8 mouse cellular contexts compared by ENCODE assay signal in the genomic region with DNA sequence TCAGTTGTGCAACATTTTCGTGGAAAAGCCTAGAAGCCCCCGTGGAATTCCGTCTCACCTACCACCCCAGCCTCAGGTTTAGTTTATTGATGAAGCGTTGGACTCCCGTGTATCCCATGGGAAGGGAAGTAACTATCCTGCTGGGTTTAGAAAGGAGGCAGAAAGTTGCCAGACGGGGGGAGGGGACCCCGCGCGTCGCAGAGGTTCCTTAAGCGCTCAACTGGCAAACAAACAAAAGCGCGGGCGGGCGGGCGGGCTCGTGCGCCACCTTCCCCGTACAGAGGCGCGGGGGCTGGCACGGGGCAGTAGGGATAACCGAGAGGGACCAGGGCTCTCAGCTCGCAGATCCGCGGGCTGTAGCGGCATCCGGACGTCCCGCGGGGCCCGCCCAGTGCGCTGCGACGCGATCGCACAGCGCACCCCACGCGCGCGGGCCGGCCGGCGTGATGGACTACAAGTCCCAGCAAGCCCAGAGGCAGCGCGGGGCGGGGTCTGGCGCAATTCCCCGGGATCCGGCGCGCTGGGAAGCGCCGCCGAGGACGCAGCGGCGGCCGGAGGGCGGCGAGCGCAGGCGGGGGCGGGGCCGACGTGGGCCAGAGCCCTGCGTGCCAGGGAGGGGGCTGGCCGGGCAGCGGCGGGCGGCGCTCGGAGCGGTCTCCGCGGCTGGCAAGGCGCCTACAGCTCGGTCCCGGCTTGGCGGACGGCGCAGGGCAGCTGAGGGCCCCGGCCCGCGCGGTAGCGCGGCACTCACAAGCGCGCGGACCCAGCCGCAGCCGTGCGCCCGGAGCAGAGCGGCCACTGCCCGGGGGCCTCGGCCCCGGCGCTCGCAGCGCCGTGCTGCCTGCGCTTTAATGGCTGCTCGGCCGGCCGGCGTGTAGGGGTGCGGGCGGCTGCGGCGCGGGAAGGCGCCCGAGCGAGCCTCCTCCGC. TPM values are rescaled to one million over a fixed set of nuclear protein-coding genes. Genes with fewer than 3 reads are reported as not detected.
DNase-seq lines count a peak whose midpoint lies in the region; ATAC-seq and TF ChIP-seq lines count a peak whose summit lies in the region.

Gene Agap1, plus strand, starts transcription at position 611 of the 928 bp plus-strand sequence.

- peak within 1 kb of the TSS; percentile 92 for H3K4me3 ChIP-seq in forebrain, embryonic 12.5 days (replicated peaks)
- peak within 1 kb of the TSS; percentile 87 for H3K4me3 ChIP-seq in heart, embryonic 16.5 days (ENCODE audit: low read length)
- H3K4me3 ChIP-seq in liver, embryonic 14.5 days (ENCODE audit: insufficient read depth in 1 of 2, low read depth in 2 of 2, low read length in 2 of 2) = peak within 1 kb of the TSS; percentile 63 to 66
- H3K4me3 ChIP-seq in neural tube, embryonic 12.5 days = peak within 1 kb of the TSS; percentile 93
- H3K4me3 ChIP-seq in stomach, postnatal 0 days (ENCODE audit: low read depth, low read length) = peak within 1 kb of the TSS; percentile 84

- TF ChIP-seq CTCF in liver, embryonic 14.5 days (IDR thresholded peaks at IDR 0.05; ENCODE audit: low read depth) = no peak
- TF ChIP-seq CTCF in stomach, postnatal 0 days (IDR thresholded peaks at IDR 0.05; ENCODE audit: low read depth) = no peak

- peak within 1 kb of the TSS; percentile 94 for H3K4me2 ChIP-seq in forebrain, embryonic 12.5 days
- peak within 1 kb of the TSS; percentile 97 for H3K4me2 ChIP-seq in heart, embryonic 16.5 days (ENCODE audit: low read depth, low read length)
- H3K4me2 ChIP-seq in liver, embryonic 14.5 days (ENCODE audit: low read depth) = peak within 1 kb of the TSS; percentile 69
- H3K4me2 ChIP-seq in neural tube, embryonic 12.5 days (replicated peaks) = peak within 1 kb of the TSS; percentile 94
- H3K4me2 ChIP-seq in stomach, postnatal 0 days (replicated peaks; ENCODE audit: low read depth) = peak within 1 kb of the TSS; percentile 94

- peaks cover 22% of the 10 kb centered on the region for H3K4me1 ChIP-seq in forebrain, embryonic 12.5 days
- peaks cover 18% of the 10 kb centered on the region for H3K4me1 ChIP-seq in heart, embryonic 16.5 days (ENCODE audit: control insufficient read depth, insufficient read depth, low read length)
- no peaks in the 10 kb centered on the region; a peak in 1 of 4 replicates for H3K4me1 ChIP-seq in liver, embryonic 14.5 days (replicated peaks; ENCODE audit: control insufficient read depth in 2 of 2, insufficient read depth in 2 of 2, low read length in 1 of 2)
- H3K4me1 ChIP-seq in neural tube, embryonic 12.5 days = peaks cover 23% of the 10 kb centered on the region
- peaks cover 6% of the 10 kb centered on the region for H3K4me1 ChIP-seq in stomach, postnatal 0 days (replicated peaks; ENCODE audit: control insufficient read depth, insufficient read depth)

- H3K9me3 ChIP-seq in forebrain, embryonic 12.5 days = peaks cover 8% of the 10 kb centered on the region; the same call in 1 of the 2 replicates
- H3K9me3 ChIP-seq in heart, embryonic 16.5 days (replicated peaks; ENCODE audit: control insufficient read depth, low read length) = peaks cover 7% of the 10 kb centered on the region; the same call in 1 of the 2 replicates
- H3K9me3 ChIP-seq in liver, embryonic 14.5 days (ENCODE audit: control insufficient read depth, low read length) = no peaks in the 10 kb centered on the region; the same call in 1 of the 2 replicates
- H3K9me3 ChIP-seq in neural tube, embryonic 12.5 days = 0 out of 2 replicates have a peak, but pooled peaks cover 6% of the 10 kb centered on the region
- no peaks in the 10 kb centered on the region for H3K9me3 ChIP-seq in stomach, postnatal 0 days (ENCODE audit: control insufficient read depth, low read length)

- WGBS in forebrain, embryonic 12.5 days = under 1% methylated on average over 95 of the region's 118 CpGs
- WGBS in heart, embryonic 16.5 days = under 1% methylated on average over 114 of the region's 118 CpGs
- WGBS in liver, embryonic 14.5 days (ENCODE audit: insufficient replicate concordance) = 1% methylated on average over 96 of the region's 118 CpGs
- WGBS in neural tube, embryonic 12.5 days = under 1% methylated on average over 110 of the region's 118 CpGs
- under 1% methylated on average over 86 of the region's 118 CpGs for WGBS in stomach, postnatal 0 days

- peaks cover 6% of the 10 kb centered on the region; the same call in 1 of the 2 replicates for H3K36me3 ChIP-seq in forebrain, embryonic 12.5 days (replicated peaks)
- H3K36me3 ChIP-seq in heart, embryonic 16.5 days (ENCODE audit: control insufficient read depth, insufficient read depth) = peaks cover 3% of the 10 kb centered on the region; the same call in 1 of the 2 replicates
- H3K36me3 ChIP-seq in liver, embryonic 14.5 days (replicated peaks; ENCODE audit: control insufficient read depth, insufficient read depth, low read depth) = no peaks in the 10 kb centered on the region
- H3K36me3 ChIP-seq in neural tube, embryonic 12.5 days = peaks cover 7% of the 10 kb centered on the region
- no peaks in the 10 kb centered on the region for H3K36me3 ChIP-seq in stomach, postnatal 0 days (ENCODE audit: control insufficient read depth, insufficient read depth, low read length)

- peak within 1 kb of the TSS; percentile 93 for H3K9ac ChIP-seq in forebrain, embryonic 12.5 days
- H3K9ac ChIP-seq in heart, embryonic 16.5 days (ENCODE audit: low read length) = peak within 1 kb of the TSS; percentile 87
- peak within 1 kb of the TSS; percentile 27 for H3K9ac ChIP-seq in liver, embryonic 14.5 days (replicated peaks)
- H3K9ac ChIP-seq in neural tube, embryonic 12.5 days = peak within 1 kb of the TSS; percentile 92
- peak within 1 kb of the TSS; percentile 84 for H3K9ac ChIP-seq in stomach, postnatal 0 days (ENCODE audit: low read length)

- ATAC-seq in forebrain, embryonic 12.5 days (ENCODE audit: low FRiP score) = peak; percentile 93
- peak; percentile 97 for ATAC-seq in heart, embryonic 16.5 days (replicated peaks; ENCODE audit: extremely low read depth, insufficient read depth, low FRiP score)
- peak; percentile 90 for ATAC-seq in liver, embryonic 14.5 days (ENCODE audit: insufficient read depth)
- ATAC-seq in neural tube, embryonic 12.5 days (ENCODE audit: low FRiP score, low read depth) = peak; percentile 92
- ATAC-seq in stomach, postnatal 0 days (ENCODE audit: low FRiP score, low TSS enrichment) = peak; percentile 97

- H3K27ac ChIP-seq in forebrain, embryonic 12.5 days = peak within 1 kb of the TSS; percentile 93
- H3K27ac ChIP-seq in heart, embryonic 16.5 days (ENCODE audit: low read length) = peak within 1 kb of the TSS; percentile 85
- no peak within 1 kb of the TSS for H3K27ac ChIP-seq in liver, embryonic 14.5 days
- H3K27ac ChIP-seq in neural tube, embryonic 12.5 days = peak within 1 kb of the TSS; percentile 82
- H3K27ac ChIP-seq in stomach, postnatal 0 days (replicated peaks) = peak within 1 kb of the TSS; percentile 91

- DNase-seq in 3T3-L1 (ENCODE audit: low read depth, low spot score) = peak; percentile 84
- peak; percentile 27 for DNase-seq in c-Kit-positive CD71-positive TER-119-positive erythroid progenitor cells, embryonic 14.5 days (ENCODE audit: low spot score)
- DNase-seq in kidney, postnatal 36 days = peak; percentile 96 to 98
- DNase-seq in liver, embryonic 14.5 days (ENCODE audit: low read depth in 3 of 3, low spot score in 3 of 3) = peak; percentile 40 to 47 (median 47)
- peak; percentile 95 for DNase-seq in stomach, postnatal 0 days (ENCODE audit: low spot score)

- no peak for TF ChIP-seq EP300 in liver, embryonic 14.5 days (IDR thresholded peaks at IDR 0.05; ENCODE audit: low read depth)
- no peak for TF ChIP-seq EP300 in stomach, postnatal 0 days (optimal IDR thresholded peaks at IDR 0.05)

- H3K27me3 ChIP-seq in forebrain, embryonic 12.5 days = peaks cover 12% of the 10 kb centered on the region
- no peaks in the 10 kb centered on the region for H3K27me3 ChIP-seq in heart, embryonic 16.5 days (ENCODE audit: control insufficient read depth, insufficient read depth, low read length)
- H3K27me3 ChIP-seq in liver, embryonic 14.5 days (ENCODE audit: control insufficient read depth, insufficient read depth, low read length) = peaks cover 33% of the 10 kb centered on the region
- no peaks in the 10 kb centered on the region for H3K27me3 ChIP-seq in neural tube, embryonic 12.5 days (replicated peaks)
- no peaks in the 10 kb centered on the region for H3K27me3 ChIP-seq in stomach, postnatal 0 days (ENCODE audit: control insufficient read depth, insufficient read depth, low read length)

RNA-seq across cellular contexts. Expression of gene Agap1, which starts in this region (rescaled TPM):
- polyA plus RNA-seq in forebrain, embryonic 12.5 days (2016; fragmentation: Nextera tagmentation; extraction: Ambion mirVana) = 44.7 and 49.9 TPM in 2 replicates
- 6.2 and 7.1 TPM in 2 replicates for polyA plus RNA-seq in heart, embryonic 16.5 days (2015; fragmentation: Nextera tagmentation; extraction: Ambion mirVana)
- polyA plus RNA-seq in liver, embryonic 14.5 days (2012; rRNA removed) = 1.1 and 1.4 TPM in 2 replicates
- polyA plus RNA-seq in liver, embryonic 14.5 days (2014; fragmentation: Nextera tagmentation; extraction: Ambion mirVana) = 1.1 and 1.4 TPM in 2 replicates
- 61.6 and 76.1 TPM in 2 replicates for polyA plus RNA-seq in neural tube, embryonic 12.5 days (2016; fragmentation: Nextera tagmentation; extraction: Ambion mirVana)
- polyA plus RNA-seq in stomach, postnatal 0 days (2015; fragmentation: Nextera tagmentation; extraction: Ambion mirVana) = 4.2 TPM in 2 replicates

Comparison
In these comparisons a context has a peak if more than half of its experiments do, and no peak if none do; other contexts are left out.
1. DNase-seq: peak in every context shown above with its lines; median percentile 97 in kidney, postnatal 36 days; 95 in stomach, postnatal 0 days; 84 in 3T3-L1; 47 in liver, embryonic 14.5 days; 27 in c-Kit-positive CD71-positive TER-119-positive erythroid progenitor cells, embryonic 14.5 days.
2. H3K9ac ChIP-seq: peak in every context shown above with its lines; median percentile 93 in forebrain, embryonic 12.5 days; 92 in neural tube, embryonic 12.5 days; 87 in heart, embryonic 16.5 days; 84 in stomach, postnatal 0 days; 27 in liver, embryonic 14.5 days.